Comparison of ENCODE assay signal across 12 mouse cellular contexts in the genomic region with DNA sequence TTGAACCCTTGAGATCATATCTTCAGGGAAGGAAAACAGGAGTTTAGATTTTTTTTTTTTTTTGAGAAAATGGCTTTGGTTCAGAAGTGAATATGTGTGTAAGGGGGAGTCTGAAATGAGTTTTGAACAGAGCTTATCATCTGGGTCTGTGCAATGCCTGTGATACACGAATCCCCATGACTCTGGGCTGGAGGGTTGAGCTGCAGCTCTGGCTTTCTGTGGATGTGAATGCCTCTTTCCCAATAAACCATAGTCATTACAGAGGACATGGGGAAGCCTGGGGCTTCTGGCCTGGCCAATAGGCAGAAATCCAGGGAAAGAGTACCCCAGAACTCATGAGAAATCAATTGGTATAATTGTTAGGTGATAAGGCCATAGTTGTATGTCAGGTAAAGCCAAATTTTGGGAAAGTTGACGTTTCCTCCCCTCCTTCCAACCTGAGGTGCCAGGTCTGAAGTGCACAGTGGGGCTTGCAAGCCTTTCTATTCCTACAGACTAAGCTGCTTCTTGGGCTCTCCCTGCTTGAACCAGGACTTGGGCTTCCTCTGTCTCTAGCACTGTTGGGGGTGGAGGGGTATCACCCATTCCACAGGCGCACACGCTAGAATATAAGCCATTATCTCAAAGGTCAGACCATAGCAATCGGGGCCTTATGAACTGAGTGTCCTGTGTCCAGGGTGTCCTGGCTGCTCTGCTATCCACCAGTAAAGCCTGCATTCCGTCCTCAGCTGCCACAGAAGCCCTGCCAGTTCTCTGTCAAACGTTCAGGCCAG. TPM values are rescaled to one million over a fixed set of nuclear protein-coding genes. Genes with fewer than 3 reads are reported as not detected.
DNase-seq lines count a peak whose midpoint lies in the region; ATAC-seq lines count a peak whose summit lies in the region.
"Had no signal": no experiment of that assay in that cellular context is flagged by ENCODE, and none has a peak within 500 bp of the region (broad histone marks: within the 10 kb centered on the region; RNA-seq: fewer than 3 reads in every experiment).

No protein-coding gene starts in this region.

- H3K9ac ChIP-seq in limb, embryonic 13.5 days: peak overlapping the region; percentile 91

- H3K27ac ChIP-seq in heart, embryonic 10.5 days: peak overlapping the region; percentile 38; the same call in 1 of the 2 replicates
- H3K27ac ChIP-seq in limb, embryonic 13.5 days: peak overlapping the region; percentile 22; the same call in 1 of the 2 replicates

- H3K4me2 ChIP-seq in limb, embryonic 13.5 days (replicated peaks): peak overlapping the region; percentile 87

- peaks cover 14% of the 10 kb centered on the region for H3K36me3 ChIP-seq in heart, embryonic 10.5 days
- peaks cover 3% of the 10 kb centered on the region; the same call in 1 of the 2 replicates for H3K36me3 ChIP-seq in limb, embryonic 13.5 days

- H3K4me3 ChIP-seq in heart, embryonic 10.5 days: peak overlapping the region; percentile 75
- peak overlapping the region; percentile 69 for H3K4me3 ChIP-seq in limb, embryonic 13.5 days

- 15% methylated on average over 7 of the region's 7 CpGs for WGBS in heart, embryonic 10.5 days
- WGBS in limb, embryonic 13.5 days: 29% methylated on average over 7 of the region's 7 CpGs

- H3K27me3 ChIP-seq in heart, embryonic 10.5 days (ENCODE audit: insufficient read depth, poor library complexity, severe bottlenecking): peaks cover 86% of the 10 kb centered on the region
- H3K27me3 ChIP-seq in limb, embryonic 13.5 days: peaks cover 78% of the 10 kb centered on the region

- H3K4me1 ChIP-seq in heart, embryonic 10.5 days: peaks cover 73% of the 10 kb centered on the region
- H3K4me1 ChIP-seq in limb, embryonic 13.5 days: peaks cover 77% of the 10 kb centered on the region

- no peak for DNase-seq in heart, embryonic 10.5 days (ENCODE audit: low spot score)
- DNase-seq in heart, postnatal 4 days: no peak
- DNase-seq in retina, embryonic 14.5 days (ENCODE audit: low spot score): peak; percentile 34
- DNase-seq in retina, postnatal 1 day: no peak
- DNase-seq in spleen, adult 12 weeks (ENCODE audit: low spot score): no peak
- no peak for DNase-seq in adipocyte (ENCODE audit: low spot score)
- DNase-seq: cerebellum, postnatal 36 days; left cerebral cortex, postnatal 4 days had no signal

- no peak for ATAC-seq in limb, embryonic 13.5 days (ENCODE audit: low FRiP score, low read depth)
- no peak for ATAC-seq in activated CD4-positive, CD25-positive, alpha-beta regulatory T cell, adult 4 months
- ATAC-seq: forebrain, embryonic 16.5 days; midbrain, embryonic 16.5 days had no signal

- no peaks in the 10 kb centered on the region for H3K9me3 ChIP-seq in heart, embryonic 10.5 days
- H3K9me3 ChIP-seq in limb, embryonic 13.5 days: no peaks in the 10 kb centered on the region

RNA-seq across cellular contexts. Expression of gene Tbx2, which starts 7.1 kb away (rescaled TPM):
- polyA plus RNA-seq in heart, embryonic 10.5 days (2016; fragmentation: Nextera tagmentation; extraction: Ambion mirVana): 2.5 and 7.6 TPM in 2 replicates
- 10 to 100 TPM; 11.3 to 11.5 TPM for total RNA-seq in heart, postnatal 4 days (2021)
- 5.0 and 5.1 TPM in 2 replicates for polyA plus RNA-seq in limb, embryonic 13.5 days (2015; fragmentation: Nextera tagmentation; extraction: Ambion mirVana)
- under 1 TPM in 1 of 2 experiments, not detected in 1; 0.13 TPM for polyA plus RNA-seq in activated CD4-positive, CD25-positive, alpha-beta regulatory T cell, adult 4 months (2017; shearing (Covaris generic))

RNA-seq across cellular contexts. Expression of gene Gm11444, which starts 10.7 kb away (rescaled TPM):
- not detected in 2 replicates for polyA plus RNA-seq in heart, embryonic 10.5 days (2016; fragmentation: Nextera tagmentation; extraction: Ambion mirVana)
- not detected for total RNA-seq in heart, postnatal 4 days (2021)
- polyA plus RNA-seq in limb, embryonic 13.5 days (2015; fragmentation: Nextera tagmentation; extraction: Ambion mirVana): 0.28 TPM in 1 of 2 replicates, not detected in the other
- polyA plus RNA-seq in activated CD4-positive, CD25-positive, alpha-beta regulatory T cell, adult 4 months (2017; shearing (Covaris generic)): 1 to 10 TPM in 1 of 2 experiments, not detected in 1; 1.0 TPM
- total RNA-seq: left cerebral cortex, postnatal 4 days had no signal
- polyA plus RNA-seq: forebrain, embryonic 16.5 days; midbrain, embryonic 16.5 days had no signal

RNA-seq across cellular contexts. Expression of gene Tbx4, which starts 46.8 kb away (rescaled TPM):
- 0.80 and 4.1 TPM in 2 replicates for polyA plus RNA-seq in heart, embryonic 10.5 days (2016; fragmentation: Nextera tagmentation; extraction: Ambion mirVana)
- total RNA-seq in heart, postnatal 4 days (2021): under 1 TPM in 1 of 2 experiments, not detected in 1; 0.09 TPM
- 25.1 and 29.3 TPM in 2 replicates for polyA plus RNA-seq in limb, embryonic 13.5 days (2015; fragmentation: Nextera tagmentation; extraction: Ambion mirVana)
- polyA plus RNA-seq in activated CD4-positive, CD25-positive, alpha-beta regulatory T cell, adult 4 months (2017; shearing (Covaris generic)): not detected
